In genomic region chr19:58353260-58353870, GRCm38 (mm10) we compare ENCODE assay signal across 24 mouse cellular contexts.
DNase-seq lines count a peak whose midpoint lies in the region; ATAC-seq and TF ChIP-seq lines count a peak whose summit lies in the region.
"Had no signal": no experiment of that assay in that cellular context is flagged by ENCODE, and none has a peak within 500 bp of the region (broad histone marks: within the 10 kb centered on the region; RNA-seq: fewer than 3 reads in every experiment).

No protein-coding gene starts in this region.

- H3K36me3 ChIP-seq in forebrain, embryonic 12.5 days (replicated peaks), result no peaks in the 10 kb centered on the region
- H3K36me3 ChIP-seq in forebrain, postnatal 0 days (ENCODE audit: insufficient read depth), result no peaks in the 10 kb centered on the region
- H3K36me3 ChIP-seq in hindbrain, postnatal 0 days (ENCODE audit: insufficient read depth, low read length), result no peaks in the 10 kb centered on the region
- H3K36me3 ChIP-seq in midbrain, embryonic 12.5 days, result no peaks in the 10 kb centered on the region
- H3K36me3 ChIP-seq in neural tube, embryonic 13.5 days, result no peaks in the 10 kb centered on the region
- H3K36me3 ChIP-seq: embryonic facial prominence, embryonic 15.5 days; intestine, embryonic 15.5 days; limb, embryonic 15.5 days had no signal

- TF ChIP-seq CTCF in forebrain, postnatal 0 days (IDR thresholded peaks at IDR 0.05; ENCODE audit: low read depth), result no peak
- TF ChIP-seq CTCF in hindbrain, postnatal 0 days (IDR thresholded peaks at IDR 0.05; ENCODE audit: low read depth), result no peak

- ATAC-seq in forebrain, embryonic 12.5 days (ENCODE audit: low FRiP score), result no peak
- no peak for ATAC-seq in forebrain, postnatal 0 days
- ATAC-seq in hindbrain, postnatal 0 days, result no peak; the same call in 1 of the 2 replicates
- ATAC-seq in midbrain, embryonic 12.5 days (ENCODE audit: low FRiP score, low read depth), result no peak
- ATAC-seq in neural tube, embryonic 13.5 days (ENCODE audit: low read depth), result peak; percentile 52; the same call in 1 of the 2 replicates
- ATAC-seq in megakaryocyte, adult 5-6 weeks (ENCODE audit: poor library complexity, severe bottlenecking), result no peak
- ATAC-seq: CD4-positive, CD25-positive, alpha-beta regulatory T cell, adult 4 months; intestine, embryonic 15.5 days; Patski had no signal

- no peak overlapping the region for H3K9ac ChIP-seq in forebrain, embryonic 12.5 days
- H3K9ac ChIP-seq in forebrain, postnatal 0 days, result no peak overlapping the region
- no peak overlapping the region for H3K9ac ChIP-seq in hindbrain, postnatal 0 days (replicated peaks; ENCODE audit: low read length)
- no peak overlapping the region; the same call in 1 of the 2 replicates for H3K9ac ChIP-seq in midbrain, embryonic 12.5 days (replicated peaks)
- peak overlapping the region; percentile 39; the same call in 1 of the 2 replicates for H3K9ac ChIP-seq in neural tube, embryonic 13.5 days
- H3K9ac ChIP-seq: embryonic facial prominence, embryonic 15.5 days; intestine, embryonic 15.5 days; limb, embryonic 15.5 days had no signal

- DNase-seq in forebrain, postnatal 0 days, result no peak
- DNase-seq in hindbrain, postnatal 0 days (ENCODE audit: low spot score), result peak; percentile 31
- no peak for DNase-seq in adrenal gland, adult 8-10 months
- DNase-seq in layer of hippocampus, adult 8-10 months (ENCODE audit: low spot score in 2 of 2), result no peak
- DNase-seq: adrenal gland, postnatal 14 days; cerebellum, adult 11-12 months; cerebellum, postnatal 25 days; gastrocnemius, postnatal 14 days; heart, adult 18-20 months; heart, postnatal 36 days; kidney, adult 9 months; kidney, postnatal 4 days; lung, adult 18-20 months; lung, postnatal 14 days; thymus, adult 18-20 months had no signal

- no peak overlapping the region for H3K4me3 ChIP-seq in forebrain, embryonic 12.5 days (replicated peaks)
- no peak overlapping the region for H3K4me3 ChIP-seq in forebrain, postnatal 0 days (ENCODE audit: low read depth, low read length)
- no peak overlapping the region for H3K4me3 ChIP-seq in hindbrain, postnatal 0 days (ENCODE audit: low read length)
- H3K4me3 ChIP-seq in midbrain, embryonic 12.5 days, result no peak overlapping the region
- no peak overlapping the region for H3K4me3 ChIP-seq in neural tube, embryonic 13.5 days
- H3K4me3 ChIP-seq: embryonic facial prominence, embryonic 15.5 days; intestine, embryonic 15.5 days; limb, embryonic 15.5 days had no signal

- no peak overlapping the region for H3K4me2 ChIP-seq in forebrain, embryonic 12.5 days
- no peak overlapping the region for H3K4me2 ChIP-seq in forebrain, postnatal 0 days (ENCODE audit: low read depth)
- H3K4me2 ChIP-seq in hindbrain, postnatal 0 days (ENCODE audit: low read depth, low read length), result no peak overlapping the region
- no peak overlapping the region for H3K4me2 ChIP-seq in midbrain, embryonic 12.5 days (replicated peaks)
- 0 out of 2 replicates have a peak overlapping the region, but pooled peaks have one; percentile 13 for H3K4me2 ChIP-seq in neural tube, embryonic 13.5 days
- H3K4me2 ChIP-seq: embryonic facial prominence, embryonic 15.5 days; intestine, embryonic 15.5 days; limb, embryonic 15.5 days had no signal

- H3K27ac ChIP-seq in forebrain, embryonic 12.5 days, result peak overlapping the region; percentile 8; the same call in 1 of the 2 replicates
- no peak overlapping the region for H3K27ac ChIP-seq in forebrain, postnatal 0 days (ENCODE audit: low read depth, low read length)
- H3K27ac ChIP-seq in hindbrain, postnatal 0 days, result peak overlapping the region; percentile 32; the same call in 1 of the 2 replicates
- peak overlapping the region; percentile 64 for H3K27ac ChIP-seq in midbrain, embryonic 12.5 days (replicated peaks)
- H3K27ac ChIP-seq in neural tube, embryonic 13.5 days (replicated peaks), result peak overlapping the region; percentile 89
- H3K27ac ChIP-seq: embryonic facial prominence, embryonic 15.5 days; intestine, embryonic 15.5 days; limb, embryonic 15.5 days had no signal

- peaks cover 41% of the 10 kb centered on the region for H3K27me3 ChIP-seq in forebrain, embryonic 12.5 days
- H3K27me3 ChIP-seq in forebrain, postnatal 0 days (ENCODE audit: insufficient read depth, low read length), result no peaks in the 10 kb centered on the region
- H3K27me3 ChIP-seq in hindbrain, postnatal 0 days (ENCODE audit: insufficient read depth, low read length), result no peaks in the 10 kb centered on the region
- H3K27me3 ChIP-seq in midbrain, embryonic 12.5 days, result peaks cover 57% of the 10 kb centered on the region
- H3K27me3 ChIP-seq in neural tube, embryonic 13.5 days, result no peaks in the 10 kb centered on the region
- H3K27me3 ChIP-seq: embryonic facial prominence, embryonic 15.5 days; intestine, embryonic 15.5 days; Patski had no signal

- no peaks in the 10 kb centered on the region for H3K9me3 ChIP-seq in forebrain, embryonic 12.5 days
- no peaks in the 10 kb centered on the region for H3K9me3 ChIP-seq in forebrain, postnatal 0 days (ENCODE audit: low read length)
- no peaks in the 10 kb centered on the region for H3K9me3 ChIP-seq in hindbrain, postnatal 0 days (ENCODE audit: low read length)
- H3K9me3 ChIP-seq in midbrain, embryonic 12.5 days, result no peaks in the 10 kb centered on the region
- no peaks in the 10 kb centered on the region for H3K9me3 ChIP-seq in neural tube, embryonic 13.5 days
- H3K9me3 ChIP-seq: embryonic facial prominence, embryonic 15.5 days; intestine, embryonic 15.5 days; limb, embryonic 15.5 days had no signal

- H3K4me1 ChIP-seq in forebrain, embryonic 12.5 days, result peaks cover 47% of the 10 kb centered on the region
- H3K4me1 ChIP-seq in forebrain, postnatal 0 days (ENCODE audit: insufficient read depth), result peaks cover 7% of the 10 kb centered on the region; the same call in 1 of the 2 replicates
- no peaks in the 10 kb centered on the region for H3K4me1 ChIP-seq in hindbrain, postnatal 0 days (ENCODE audit: insufficient read depth, low read length)
- peaks cover 38% of the 10 kb centered on the region for H3K4me1 ChIP-seq in midbrain, embryonic 12.5 days
- peaks cover 73% of the 10 kb centered on the region for H3K4me1 ChIP-seq in neural tube, embryonic 13.5 days (replicated peaks)
- H3K4me1 ChIP-seq: embryonic facial prominence, embryonic 15.5 days had no signal

- WGBS in forebrain, embryonic 12.5 days, result 53% methylated on average over 13 of the region's 13 CpGs
- WGBS in forebrain, postnatal 0 days, result 58% methylated on average over 13 of the region's 13 CpGs
- 41% methylated on average over 13 of the region's 13 CpGs for WGBS in hindbrain, postnatal 0 days
- 43% methylated on average over 13 of the region's 13 CpGs for WGBS in midbrain, embryonic 12.5 days
- 23% methylated on average over 13 of the region's 13 CpGs for WGBS in neural tube, embryonic 13.5 days
